Mouse (Mus musculus) kidney, adult 2 months (tissue): Measurements from ENCODE around the gene Rbp7.

Experiments used
- CTCF ChIP-seq: fragments of 200-500 bp; conservative IDR thresholded peaks from 2 replicates; pipeline ENCODE4 v1.5.1; 2011; ENCODE audit warnings: low read depth, mild to moderate bottlenecking, control low read depth, low read length, moderate library complexity, mixed read lengths; ENCODE audit not compliant: insufficient read depth, insufficient read length
- POLR2A ChIP-seq: fragments of 200-500 bp; IDR thresholded peaks from one replicate; pipeline ENCODE4 v1.6.1; 2011; ENCODE audit warnings: low read depth, low read length, control low read depth

DNA sequence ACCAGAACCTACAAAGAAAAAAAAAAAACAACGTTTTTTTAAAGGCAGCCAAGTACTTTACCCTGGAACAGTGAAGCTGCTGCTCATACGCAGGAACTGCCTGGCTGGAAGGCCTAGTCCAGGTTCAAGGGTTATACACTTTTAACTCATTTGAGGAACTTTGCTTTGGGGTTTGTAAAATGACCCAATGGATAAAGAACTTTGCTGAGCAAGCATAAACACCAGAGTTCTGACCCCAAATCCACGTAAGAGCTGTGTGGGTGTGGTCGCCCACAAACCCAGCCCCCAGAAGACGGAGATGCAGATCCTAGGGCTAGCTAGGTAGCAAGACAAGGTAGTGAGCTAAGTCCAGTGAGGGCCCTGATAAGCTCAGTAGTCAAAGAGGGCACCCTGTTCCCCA is 47.3 kb downstream of the Rbp7 start:
- TF ChIP-seq POLR2A (no peak), CTCF (no peak)
